Mouse (Mus musculus) kidney, postnatal 0 days (tissue): ENCODE measurements around the gene Arhgap10. TPM values are rescaled to one million over a fixed set of nuclear protein-coding genes. Genes with fewer than 3 reads are reported as not detected.

ENCODE experiments used
- ATAC-seq: fragments of 200-750 bp; cut with Nextera tagmentation; replicated peaks from 2 replicates; pipeline ENCODE4 v1.8.0; 2017; ENCODE audit warnings: low read depth, moderate number of reproducible peaks, moderate TSS enrichment, moderate library complexity; ENCODE audit not compliant: low FRiP score
- DNase-seq: peaks from one replicate; pipeline ENCODE4 v3.0.0-alpha.2; 2016; ENCODE audit warnings: low spot score
- H3K27ac ChIP-seq: fragments of 300-500 bp; sonication (generic); 2 replicates; pipeline ENCODE4 v1.5.1; 2014; ENCODE audit warnings: mild to moderate bottlenecking
- H3K27me3 ChIP-seq: fragments of 300-500 bp; sonication (generic); 2 replicates; pipeline ENCODE4 v1.6.1; 2014; ENCODE audit warnings: low read length, mixed read lengths; ENCODE audit not compliant: insufficient read depth
- H3K36me3 ChIP-seq: fragments of 300-500 bp; sonication (generic); 2 replicates; pipeline ENCODE4 v1.6.1; 2014; ENCODE audit warnings: low read length, mixed read lengths; ENCODE audit not compliant: insufficient read depth
- H3K4me1 ChIP-seq: fragments of 300-500 bp; sonication (generic); replicated peaks from 2 replicates; pipeline ENCODE4 v1.6.1; 2014; ENCODE audit warnings: antibody characterized with exemption, low read length, mixed read lengths; ENCODE audit not compliant: insufficient read depth
- H3K4me2 ChIP-seq: fragments of 300-500 bp; sonication (generic); 2 replicates; pipeline ENCODE4 v1.6.1; 2014; ENCODE audit warnings: mild to moderate bottlenecking, low read length, moderate library complexity, mixed read lengths
- H3K4me3 ChIP-seq: fragments of 300-500 bp; sonication (generic); replicated peaks from 2 replicates; pipeline ENCODE4 v1.5.1; 2014; ENCODE audit warnings: low read depth, low read length
- H3K9ac ChIP-seq: fragments of 300-500 bp; sonication (generic); 2 replicates; pipeline ENCODE4 v1.6.1; 2014; ENCODE audit warnings: low read depth, low read length
- H3K9me3 ChIP-seq: fragments of 300-500 bp; sonication (generic); replicated peaks from 2 replicates; pipeline ENCODE4 v1.6.1; 2016; ENCODE audit warnings: low read length, inconsistent platforms, mixed read lengths
- CTCF ChIP-seq: IDR thresholded peaks from 2 replicates; pipeline ENCODE4 v1.5.1; 2016; ENCODE audit warnings: antibody characterized with exemption, low read depth, mild to moderate bottlenecking, moderate library complexity
- WGBS: fragments of 180-500 bp; shearing (Covaris S2); extraction: QIAGEN DNeasy Blood & Tissue Kit; methylation state at CpG from one replicate; pipeline ENCODE4 v1.1.7; 2014; 5-methylcytosine and 5-hydroxymethylcytosine counted together
- polyA plus RNA-seq: library from polyadenylated mRNA; unstranded; fragments of >200 nt; fragmentation: Nextera tagmentation; extraction: Ambion mirVana; gene quantifications from 2 replicates; pipeline ENCODE4 v1.2.1, GENCODE M21; 2015

Arhgap10 gene
- polyA plus RNA-seq, 1 experiment from 2014 or later = 26.6 TPM

DNA sequence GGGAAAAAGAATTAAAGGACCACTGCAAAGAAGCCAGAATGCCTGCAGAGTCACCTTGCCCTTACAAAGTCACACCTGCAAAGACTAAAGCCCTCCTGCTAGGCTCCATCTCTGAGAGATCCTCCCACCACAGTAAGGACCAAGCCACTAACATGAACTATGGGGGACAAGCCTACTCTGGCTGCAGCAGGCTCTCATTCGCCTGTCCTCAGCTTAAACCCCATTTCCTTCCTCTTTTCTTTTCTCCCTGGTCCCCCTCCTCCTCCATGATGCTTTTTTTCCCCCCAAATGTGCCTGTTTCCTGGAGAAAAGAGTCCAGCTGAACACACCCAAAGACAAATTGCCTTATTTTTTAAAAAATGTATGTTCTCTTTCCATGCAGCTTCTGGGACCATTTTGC, 21.5 kb downstream of the Arhgap10 start:
- Histone ChIP-seq H3K4me2 (no peak overlapping the region), H3K9me3 (no peaks in the 10 kb centered on the region), H3K9ac (no peak overlapping the region), H3K27me3 (no peaks in the 10 kb centered on the region), H3K36me3 (no peaks in the 10 kb centered on the region), H3K4me3 (no peak overlapping the region), H3K4me1 (peaks cover 8% of the 10 kb centered on the region; the same call in 1 of the 2 replicates), H3K27ac (no peak overlapping the region)
- DNase-seq (no peak), ATAC-seq (no peak)
- TF ChIP-seq CTCF = no peak
- 94% methylated on average over 1 of the region's 1 CpGs for WGBS

DNA sequence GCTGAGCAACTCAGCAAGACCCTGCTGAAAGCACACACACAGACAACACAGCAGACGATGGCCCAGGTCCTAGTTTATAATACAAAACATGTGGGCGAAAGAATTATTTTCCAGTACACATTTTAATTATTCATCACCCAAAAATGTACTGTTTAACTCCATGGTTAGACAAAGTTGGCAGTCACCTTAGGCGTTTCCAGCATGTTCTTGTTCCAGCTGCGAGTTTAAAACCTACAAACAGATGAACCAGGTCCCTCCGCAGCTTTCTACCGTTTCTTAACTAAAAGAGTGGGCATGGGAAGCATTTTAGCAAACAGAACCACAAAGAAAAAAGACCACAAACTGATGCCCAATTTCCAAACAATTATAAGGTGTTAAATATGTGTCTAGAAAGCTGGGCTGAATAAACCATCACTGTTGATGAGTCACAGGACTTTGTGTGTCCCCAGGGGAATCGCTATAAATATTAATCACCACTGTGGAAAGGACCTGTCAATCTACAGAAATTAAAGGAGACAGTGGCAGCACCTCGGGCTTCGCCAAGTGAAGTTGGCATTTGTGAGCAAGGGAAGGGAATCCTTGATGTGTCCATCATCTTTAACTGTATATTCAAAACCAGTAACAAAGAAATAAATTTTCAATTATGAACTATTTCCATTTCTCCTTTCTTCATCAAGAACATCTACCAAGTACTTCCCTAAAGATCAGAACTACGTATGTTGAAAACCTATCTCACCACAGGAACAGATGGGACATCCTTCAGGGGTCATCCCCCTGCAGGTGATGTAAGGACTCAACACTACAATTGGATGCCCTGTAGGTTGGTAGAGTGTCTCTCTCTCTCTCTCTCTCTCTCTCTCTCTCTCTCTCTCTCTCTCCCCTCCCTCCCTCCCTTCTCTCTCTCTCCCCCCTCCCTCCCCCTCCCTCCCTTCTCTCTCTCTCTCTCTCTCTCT, 23.1 kb downstream of the Arhgap10 start:
- no peak for TF ChIP-seq CTCF

DNA sequence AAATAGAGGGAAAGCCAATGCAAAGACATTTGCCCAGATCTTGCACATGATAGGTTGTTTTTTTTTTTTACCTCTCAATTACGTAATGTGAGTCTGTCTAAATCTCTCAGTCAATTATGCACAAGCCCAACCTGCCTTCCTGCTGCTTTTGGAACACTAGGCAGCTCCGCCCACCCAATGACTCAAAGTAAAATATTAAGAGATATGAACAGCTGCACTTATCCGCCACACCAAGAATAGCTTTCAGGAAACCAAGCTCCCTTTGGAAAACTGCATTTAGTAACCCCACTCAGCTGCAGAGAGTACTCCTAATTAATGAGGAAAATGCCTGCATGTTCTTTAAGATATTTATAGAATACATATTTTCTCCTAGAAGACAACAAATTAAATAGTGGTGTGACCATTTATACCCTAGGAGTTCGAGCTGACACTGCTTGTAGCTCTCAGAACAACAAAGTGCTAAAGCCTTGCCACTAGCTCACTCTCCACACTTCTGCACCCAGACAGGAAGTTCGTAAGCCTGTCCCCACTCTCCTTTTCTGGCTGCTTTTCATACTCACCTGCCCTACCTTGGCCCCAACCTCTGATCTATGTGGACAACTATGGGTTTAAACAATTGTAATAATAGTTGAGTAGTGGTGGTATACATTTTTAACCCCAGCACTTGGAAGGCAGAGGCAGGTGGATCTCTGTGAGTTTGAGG, 25.2 kb downstream of the Arhgap10 start:
- no peak for ATAC-seq

More for the DNA sequence above, 23.1 kb downstream of the Arhgap10 start:
- no peak overlapping the region for H3K4me2 ChIP-seq
- no peak for DNase-seq
- H3K9me3 ChIP-seq = no peaks in the 10 kb centered on the region
- no peaks in the 10 kb centered on the region for H3K27me3 ChIP-seq
- ATAC-seq = no peak
- H3K27ac ChIP-seq = no peak overlapping the region
- H3K4me3 ChIP-seq = no peak overlapping the region
- H3K4me1 ChIP-seq = peaks cover 20% of the 10 kb centered on the region
- no peaks in the 10 kb centered on the region for H3K36me3 ChIP-seq
- whole genome bisulfite sequencing = 92% methylated on average over 10 of the region's 10 CpGs
- H3K9ac ChIP-seq = no peak overlapping the region

GRCm38 (mm10) chr8:77491231-77491923, 26.4 kb downstream of the Arhgap10 start:
- Histone ChIP-seq H3K4me2 (no peak overlapping the region), H3K27me3 (no peaks in the 10 kb centered on the region), H3K4me3 (no peak overlapping the region), H3K9ac (no peak overlapping the region), H3K36me3 (no peaks in the 10 kb centered on the region), H3K4me1 (peaks cover 41% of the 10 kb centered on the region), H3K27ac (no peak overlapping the region), H3K9me3 (no peaks in the 10 kb centered on the region)
- TF ChIP-seq CTCF = no peak
- WGBS = 88% methylated on average over 10 of the region's 10 CpGs
- ATAC-seq (0 out of 2 replicates have a peak, but pooled peaks have one; percentile 8), DNase-seq (no peak)

More for the DNA sequence above, 25.2 kb downstream of the Arhgap10 start:
- peak; percentile 68 for DNase-seq
- Histone ChIP-seq H3K36me3 (no peaks in the 10 kb centered on the region), H3K4me3 (no peak overlapping the region), H3K4me2 (no peak overlapping the region), H3K9me3 (no peaks in the 10 kb centered on the region), H3K4me1 (peaks cover 33% of the 10 kb centered on the region), H3K27me3 (no peaks in the 10 kb centered on the region), H3K9ac (no peak overlapping the region), H3K27ac (peak overlapping the region; percentile 14; the same call in 1 of the 2 replicates)
- 64% methylated on average over 5 of the region's 5 CpGs for WGBS
- no peak for TF ChIP-seq CTCF

DNA sequence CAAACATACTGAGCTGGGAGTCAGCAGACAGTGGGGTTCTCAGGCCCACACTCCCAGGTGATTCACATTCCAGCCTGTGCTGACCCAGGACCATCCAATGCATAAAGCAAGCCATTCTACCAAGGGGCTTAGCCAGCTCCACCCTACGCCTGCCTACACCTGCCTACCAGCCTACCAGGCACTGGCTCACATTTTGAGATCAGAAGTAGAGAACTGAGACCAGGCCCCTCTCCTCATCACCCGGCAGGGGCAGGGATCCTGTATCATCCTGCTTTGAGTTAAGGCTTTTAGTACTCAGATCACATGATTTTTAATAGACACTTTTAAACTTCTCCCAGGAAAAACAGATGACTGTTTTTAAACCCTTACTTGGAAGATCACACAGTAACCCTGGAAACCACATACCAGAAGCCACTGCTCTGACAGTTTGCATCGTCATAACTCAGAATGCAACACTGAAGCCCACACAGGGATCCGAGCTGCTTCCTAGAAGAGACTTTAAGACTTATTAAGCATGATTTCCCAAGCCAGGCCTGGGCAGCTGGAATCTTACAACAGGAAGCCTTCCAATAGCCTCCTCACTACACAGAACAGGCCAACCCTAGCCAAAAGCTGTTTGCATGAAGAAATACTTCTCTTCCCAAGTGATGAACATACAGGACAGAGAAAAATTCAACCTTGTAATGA, 27.5 kb downstream of the Arhgap10 start:
- Histone ChIP-seq H3K27ac (peak overlapping the region; percentile 77), H3K36me3 (no peaks in the 10 kb centered on the region), H3K9ac (no peak overlapping the region), H3K27me3 (no peaks in the 10 kb centered on the region), H3K4me1 (peaks cover 46% of the 10 kb centered on the region), H3K9me3 (no peaks in the 10 kb centered on the region), H3K4me2 (no peak overlapping the region; the same call in 1 of the 2 replicates), H3K4me3 (no peak overlapping the region)
- DNase-seq = peak; percentile 95
- no peak for TF ChIP-seq CTCF
- 26% methylated on average over 4 of the region's 4 CpGs for WGBS
- ATAC-seq = peak; percentile 78
